Mouse (Mus musculus) heart, embryonic 14.5 days (tissue): ENCODE data around the gene Gjb3. TPM values are rescaled to one million over a fixed set of nuclear protein-coding genes. Genes with fewer than 3 reads are reported as not detected.

ENCODE experiments used
- ATAC-seq: fragments of 200-750 bp; cut with Nextera tagmentation; 2 replicates; pipeline ENCODE4 v1.8.0; 2017; ENCODE audit warnings: low read depth, moderate TSS enrichment; ENCODE audit not compliant: insufficient number of reproducible peaks, insufficient read depth, low FRiP score
- H3K27ac ChIP-seq, 2 experiments: fragments of 200-500 bp in 1 of 2; fragments of 300-500 bp in 1 of 2; sonication (generic) in 1 of 2; replicated peaks in 1 of 2; 2 replicates each; pipeline ENCODE4 v1.5.1; 2012 to 2014; ENCODE audit warnings: low read depth in 2 of 2, low read length in 2 of 2, control low read depth in 1 of 2, mild to moderate bottlenecking in 1 of 2, mixed read lengths in 1 of 2; ENCODE audit not compliant: control insufficient read depth in 1 of 2, insufficient read depth in 1 of 2
- H3K27me3 ChIP-seq: fragments of 300-500 bp; sonication (generic); 2 replicates; pipeline ENCODE4 v1.6.1; 2014; ENCODE audit warnings: mild to moderate bottlenecking, low read length, control low read depth; ENCODE audit not compliant: control insufficient read depth, insufficient read depth
- H3K36me3 ChIP-seq: fragments of 300-500 bp; sonication (generic); 2 replicates; pipeline ENCODE4 v1.6.1; 2014; ENCODE audit warnings: mild to moderate bottlenecking, control low read depth, low read length, mixed read lengths; ENCODE audit not compliant: control insufficient read depth, insufficient read depth
- H3K4me1 ChIP-seq, 2 experiments: fragments of 200-500 bp in 1 of 2; fragments of 300-500 bp in 1 of 2; sonication (generic) in 1 of 2; 2 replicates each; pipeline ENCODE4 v1.6.1; 2012 to 2014; ENCODE audit warnings: low read length in 2 of 2, control low read depth in 1 of 2, mixed read lengths in 1 of 2; ENCODE audit not compliant: control insufficient read depth in 2 of 2, insufficient read depth in 2 of 2
- H3K4me2 ChIP-seq: fragments of 300-500 bp; sonication (generic); 2 replicates; pipeline ENCODE4 v1.6.1; 2014; ENCODE audit warnings: mild to moderate bottlenecking, low read length
- H3K4me3 ChIP-seq, 2 experiments: fragments of 200-500 bp in 1 of 2; fragments of 300-500 bp in 1 of 2; sonication (generic) in 1 of 2; 2 replicates each; pipeline ENCODE4 v1.5.1; 2012 to 2014; ENCODE audit warnings: low read length in 2 of 2, mild to moderate bottlenecking in 2 of 2, control low read depth in 1 of 2, low read depth in 1 of 2, moderate library complexity in 1 of 2; ENCODE audit not compliant: control insufficient read depth in 1 of 2, insufficient read depth in 1 of 2
- H3K9ac ChIP-seq: fragments of 300-500 bp; sonication (generic); 2 replicates; pipeline ENCODE4 v1.6.1; 2014; ENCODE audit warnings: mild to moderate bottlenecking, low read length
- H3K9me3 ChIP-seq: fragments of 300-500 bp; sonication (generic); 2 replicates; pipeline ENCODE4 v1.6.1; 2016; ENCODE audit warnings: low read length, control low read depth; ENCODE audit not compliant: control insufficient read depth
- WGBS: fragments of 180-500 bp; shearing (Covaris S2); extraction: QIAGEN DNeasy Blood & Tissue Kit; methylation state at CpG from one replicate; pipeline ENCODE4 v1.1.7; 2014; 5-methylcytosine and 5-hydroxymethylcytosine counted together
- polyA plus RNA-seq: library from polyadenylated mRNA; unstranded; fragments of >200 nt; fragmentation: Nextera tagmentation; extraction: Ambion mirVana; gene quantifications from 2 replicates; pipeline ENCODE4 v1.2.1, GENCODE M21; 2014

Gjb3 gene
- polyA plus RNA-seq, 1 experiment from 2014 or later = 0.12 TPM

DNA sequence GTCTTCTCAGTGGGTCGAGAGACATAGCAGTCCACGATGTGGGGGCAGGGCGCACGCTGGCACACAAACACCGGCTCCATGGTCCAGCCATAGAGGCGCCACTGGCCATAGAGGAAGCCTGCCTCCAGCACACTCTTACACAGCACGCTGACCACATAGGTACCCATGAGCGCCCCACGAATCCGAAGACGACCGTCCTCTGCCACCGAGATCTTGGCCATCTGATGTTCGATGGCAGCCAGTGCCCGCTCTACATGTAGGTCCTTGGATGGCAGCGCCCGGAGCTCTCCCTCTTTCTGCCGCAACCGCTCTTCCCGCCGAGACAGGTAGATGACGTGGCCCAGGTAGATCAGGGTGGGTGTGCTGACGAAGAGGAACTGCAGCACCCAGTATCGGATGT lies 18.3 kb downstream of the Gjb3 start:
- no peak for ATAC-seq
- H3K4me2 ChIP-seq = peak overlapping the region; percentile 94
- 53% methylated on average over 24 of the region's 24 CpGs for WGBS
- peaks cover 16% of the 10 kb centered on the region for H3K27me3 ChIP-seq
- H3K4me1 ChIP-seq = peaks cover 0 to 7% of the 10 kb centered on the region in 2 experiments; a peak in 2 of 4 replicates
- H3K36me3 ChIP-seq = no peaks in the 10 kb centered on the region
- peak overlapping the region; percentile 53 to 63; a peak in 3 of 4 replicates for H3K4me3 ChIP-seq
- peak overlapping the region; percentile 75; the same call in 1 of the 2 replicates for H3K9ac ChIP-seq
- no peaks in the 10 kb centered on the region for H3K9me3 ChIP-seq
- no peak overlapping the region for H3K27ac ChIP-seq

GRCm38 (mm10) chr4:127311561-127311960 lies 19.1 kb downstream of the Gjb3 start:
- H3K27me3 ChIP-seq = peaks cover 16% of the 10 kb centered on the region
- H3K4me3 ChIP-seq = peak overlapping the region; percentile 53 to 63; a peak in 3 of 4 replicates
- no peak overlapping the region for H3K27ac ChIP-seq
- H3K4me1 ChIP-seq = peaks cover 0 to 7% of the 10 kb centered on the region in 2 experiments; a peak in 2 of 4 replicates
- no peak overlapping the region for H3K9ac ChIP-seq
- no peaks in the 10 kb centered on the region for H3K9me3 ChIP-seq
- H3K36me3 ChIP-seq = no peaks in the 10 kb centered on the region
- no peak for ATAC-seq
- H3K4me2 ChIP-seq = peak overlapping the region; percentile 94
- WGBS = 38% methylated on average over 9 of the region's 9 CpGs

DNA sequence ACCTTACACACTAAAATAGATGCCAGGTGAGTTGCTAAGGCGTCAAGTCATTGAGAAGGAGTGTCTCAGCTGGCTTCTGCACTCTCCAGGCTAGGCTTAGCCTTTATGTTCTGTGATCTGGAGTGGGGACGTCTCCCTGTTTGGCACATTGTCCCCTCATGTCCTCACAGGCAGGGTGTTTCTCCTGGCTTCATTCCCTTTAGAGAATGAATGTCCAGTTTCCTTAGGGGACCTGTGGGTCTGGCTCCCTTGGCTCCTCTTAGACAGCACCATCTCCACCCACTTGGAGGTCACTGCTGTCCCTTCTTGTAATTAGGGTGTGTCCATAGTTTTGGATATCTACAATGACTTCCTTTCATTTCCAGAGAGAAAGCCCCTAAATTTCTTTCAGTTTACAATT lies 23.7 kb downstream of the Gjb3 start:
- Histone ChIP-seq H3K4me1 (no peaks in the 10 kb centered on the region; a peak in 1 of 4 replicates), H3K9ac (no peak overlapping the region), H3K36me3 (no peaks in the 10 kb centered on the region), H3K4me3 (no peak overlapping the region), H3K27ac (no peak overlapping the region), H3K27me3 (peaks cover 2% of the 10 kb centered on the region; the same call in 1 of the 2 replicates), H3K4me2 (no peak overlapping the region), H3K9me3 (no peaks in the 10 kb centered on the region)
- ATAC-seq = no peak
- WGBS = 48% methylated on average over 2 of the region's 2 CpGs

GRCm38 (mm10) chr4:127303796-127304195 lies 26.8 kb downstream of the Gjb3 start:
- Histone ChIP-seq H3K36me3 (no peaks in the 10 kb centered on the region), H3K9me3 (no peaks in the 10 kb centered on the region), H3K27me3 (no peaks in the 10 kb centered on the region), H3K4me3 (no peak overlapping the region), H3K4me1 (no peaks in the 10 kb centered on the region; a peak in 1 of 4 replicates), H3K27ac (no peak overlapping the region), H3K9ac (no peak overlapping the region), H3K4me2 (no peak overlapping the region)
- WGBS = 67% methylated on average over 3 of the region's 3 CpGs
- no peak for ATAC-seq

DNA sequence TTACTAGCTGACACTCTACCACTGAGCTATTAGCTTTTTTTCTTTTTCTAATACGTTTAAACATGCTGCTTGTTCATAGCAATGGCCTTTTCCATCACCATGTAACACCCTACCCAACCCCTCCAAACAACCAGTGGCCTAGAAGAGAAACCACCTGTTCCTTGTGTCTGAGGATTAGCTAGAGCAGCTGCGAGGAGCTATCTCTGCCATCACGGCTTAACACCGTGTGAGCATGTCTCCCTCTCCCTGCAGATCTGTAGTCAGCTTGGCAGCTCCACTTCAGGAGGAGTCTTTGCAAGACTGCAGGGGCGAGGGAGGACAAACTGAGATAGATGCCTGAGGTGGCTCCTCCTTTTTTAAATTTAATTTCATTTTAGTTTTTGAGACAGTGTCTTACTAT lies 30.1 kb downstream of the Gjb3 start:
- ATAC-seq = no peak
- Histone ChIP-seq H3K4me1 (no peaks in the 10 kb centered on the region; a peak in 1 of 4 replicates), H3K9me3 (no peaks in the 10 kb centered on the region), H3K4me3 (no peak overlapping the region), H3K4me2 (no peak overlapping the region), H3K27me3 (no peaks in the 10 kb centered on the region), H3K36me3 (no peaks in the 10 kb centered on the region), H3K9ac (no peak overlapping the region), H3K27ac (no peak overlapping the region)
- WGBS = 56% methylated on average over 5 of the region's 5 CpGs

DNA sequence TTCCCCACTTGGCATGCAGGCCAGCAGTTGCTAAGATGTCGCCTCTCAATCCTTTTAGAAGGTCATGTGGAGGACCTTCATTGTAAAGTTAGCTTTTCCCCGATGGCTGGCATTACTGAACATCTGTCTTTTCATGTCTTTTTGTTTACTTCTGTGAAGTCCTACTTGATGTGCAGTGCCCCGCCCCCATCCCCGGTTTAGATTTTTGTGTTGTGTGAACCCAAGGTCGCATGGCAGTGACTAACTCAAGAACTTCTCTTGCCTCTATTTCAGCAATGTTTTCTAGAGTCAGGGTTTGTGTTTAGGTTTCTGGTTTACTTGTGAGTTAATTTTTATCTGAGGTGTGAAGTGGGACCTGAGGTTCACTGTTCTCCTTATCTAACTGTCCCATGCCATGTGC lies 38.0 kb downstream of the Gjb3 start:
- Histone ChIP-seq H3K4me2 (no peak overlapping the region), H3K27ac (no peak overlapping the region), H3K4me1 (peaks cover 4 to 7% of the 10 kb centered on the region in 2 experiments; a peak in 2 of 4 replicates), H3K27me3 (no peaks in the 10 kb centered on the region), H3K4me3 (no peak overlapping the region), H3K36me3 (no peaks in the 10 kb centered on the region), H3K9ac (no peak overlapping the region), H3K9me3 (no peaks in the 10 kb centered on the region)
- no peak for ATAC-seq
- 81% methylated on average over 5 of the region's 5 CpGs for WGBS

GRCm38 (mm10) chr4:127289039-127289548 lies 41.5 kb downstream of the Gjb3 start:
- ATAC-seq = peak; percentile 84

GRCm38 (mm10) chr4:127286907-127287306 lies 43.7 kb downstream of the Gjb3 start:
- 59% methylated on average over 4 of the region's 4 CpGs for WGBS
- H3K36me3 ChIP-seq = no peaks in the 10 kb centered on the region

More at GRCm38 (mm10) chr4:127289039-127289548, 41.5 kb downstream of the Gjb3 start:
- H3K4me3 ChIP-seq = no peak overlapping the region
- H3K4me1 ChIP-seq = peaks cover 4 to 8% of the 10 kb centered on the region in 2 experiments; a peak in 2 of 4 replicates
- WGBS = 27% methylated on average over 6 of the region's 6 CpGs
- H3K36me3 ChIP-seq = no peaks in the 10 kb centered on the region
- no peaks in the 10 kb centered on the region for H3K27me3 ChIP-seq
- peak overlapping the region in 1 of 2 experiments; percentile 44; a peak in 2 of 4 replicates for H3K27ac ChIP-seq
- no peaks in the 10 kb centered on the region for H3K9me3 ChIP-seq
- no peak overlapping the region for H3K9ac ChIP-seq
- no peak overlapping the region for H3K4me2 ChIP-seq

More at GRCm38 (mm10) chr4:127286907-127287306, 43.7 kb downstream of the Gjb3 start:
- H3K9ac ChIP-seq = no peak overlapping the region
- ATAC-seq = no peak
- H3K27me3 ChIP-seq = no peaks in the 10 kb centered on the region
- no peak overlapping the region for H3K27ac ChIP-seq
- peaks cover 4 to 8% of the 10 kb centered on the region in 2 experiments; a peak in 2 of 4 replicates for H3K4me1 ChIP-seq
- H3K4me3 ChIP-seq = no peak overlapping the region
- no peak overlapping the region for H3K4me2 ChIP-seq
- no peaks in the 10 kb centered on the region for H3K9me3 ChIP-seq
